Mouse (Mus musculus): ENCODE measurements at regions not wholly inside any gene's neighbourhood (a gene's known extent, or its start where the extent isn't known, plus 50 kb on each side); places are given as distances from the start of the nearest gene placed in this dataset.

DNA sequence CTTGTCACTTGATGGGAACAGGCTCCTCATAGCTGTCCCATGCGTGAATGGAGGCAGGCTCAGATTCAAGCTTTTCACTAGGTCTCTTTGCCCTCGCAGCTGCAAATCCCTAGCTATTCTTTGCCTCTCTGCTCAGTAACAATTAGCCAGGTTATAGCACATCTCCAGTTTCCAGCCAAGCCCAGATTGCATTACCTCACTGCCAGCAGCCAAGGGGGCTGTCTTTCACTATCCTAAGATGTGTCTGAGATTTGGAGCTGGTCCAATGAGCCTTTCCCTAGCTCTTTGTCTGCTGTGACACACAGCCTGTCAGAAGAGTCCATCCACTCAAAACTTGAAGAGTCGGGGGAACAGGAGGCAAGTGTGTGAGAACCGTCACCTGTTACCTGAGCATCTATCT, 62.0 kb upstream of the Itga6 start:
- in situ Hi-C loops (cut with MboI; ENCODE audit: low sequenced_read_pairs in 2 of 2, unreplicated experiment in 2 of 2) = no loop called here
- no peaks in the 10 kb centered on the region for H3K4me1 ChIP-seq (ENCODE audit: control insufficient read depth in 2 of 2, insufficient read depth in 2 of 2, low read length in 2 of 2, poor library complexity in 1 of 2)
- DNase-seq (ENCODE audit: low read depth, low spot score) = no peak
- no peak overlapping the region for H3K4me3 ChIP-seq (ENCODE audit: insufficient read depth in 1 of 2, low read depth in 1 of 2, low read length in 2 of 2, poor library complexity in 1 of 2, severe bottlenecking in 1 of 2)
- H3K36me3 ChIP-seq (ENCODE audit: control insufficient read depth, insufficient read depth, low read length, poor library complexity, severe bottlenecking) = no peaks in the 10 kb centered on the region
- TF ChIP-seq HCFC1 (IDR thresholded peaks at IDR 0.05; ENCODE audit: borderline replicate concordance, insufficient read depth, low read length) (no peak), CHD2 (IDR thresholded peaks at IDR 0.05; ENCODE audit: low read depth, low read length) (no peak)
- H3K9ac ChIP-seq (ENCODE audit: insufficient read depth, low read depth, low read length, poor library complexity, severe bottlenecking) = no peak overlapping the region
- H3K9me3 ChIP-seq (ENCODE audit: control insufficient read depth, insufficient read depth, low read depth, low read length) = no peaks in the 10 kb centered on the region
- H3K27ac ChIP-seq (ENCODE audit: insufficient read depth, low read depth, low read length, poor library complexity, severe bottlenecking) = no peak overlapping the region

GRCm38 (mm10) chr2:71685239-71685638, 60.2 kb upstream of the Itga6 start:
- no peak for TF ChIP-seq HCFC1 (IDR thresholded peaks at IDR 0.05; ENCODE audit: borderline replicate concordance, insufficient read depth, low read length)
- no peak for TF ChIP-seq CHD2 (IDR thresholded peaks at IDR 0.05; ENCODE audit: low read depth, low read length)
- TF ChIP-seq ZC3H11A (IDR thresholded peaks at IDR 0.05; ENCODE audit: borderline replicate concordance, low read depth, low read length) = no peak
- no peak for TF ChIP-seq MAFK (IDR thresholded peaks at IDR 0.05; ENCODE audit: insufficient read depth, low read depth, low read length)
- TF ChIP-seq ZNF384 (IDR thresholded peaks at IDR 0.05; ENCODE audit: low read depth, low read length) = no peak
- Histone ChIP-seq H3K4me3 (ENCODE audit: insufficient read depth in 1 of 2, low read depth in 1 of 2, low read length in 2 of 2, poor library complexity in 1 of 2, severe bottlenecking in 1 of 2) (no peak overlapping the region), H3K36me3 (ENCODE audit: control insufficient read depth, insufficient read depth, low read length, poor library complexity, severe bottlenecking) (no peaks in the 10 kb centered on the region), H3K9ac (ENCODE audit: insufficient read depth, low read depth, low read length, poor library complexity, severe bottlenecking) (no peak overlapping the region), H3K4me1 (ENCODE audit: control insufficient read depth in 2 of 2, insufficient read depth in 2 of 2, low read length in 2 of 2, poor library complexity in 1 of 2) (peaks cover 0 to 2% of the 10 kb centered on the region in 2 experiments; a peak in 1 of 4 replicates), H3K9me3 (ENCODE audit: control insufficient read depth, insufficient read depth, low read depth, low read length) (no peaks in the 10 kb centered on the region), H3K27ac (ENCODE audit: insufficient read depth, low read depth, low read length, poor library complexity, severe bottlenecking) (no peak overlapping the region)
- in situ Hi-C loops (cut with MboI; ENCODE audit: low sequenced_read_pairs in 2 of 2, unreplicated experiment in 2 of 2) = no loop called here
- no peak for DNase-seq (ENCODE audit: low read depth, low spot score)

GRCm38 (mm10) chr2:71689041-71689440, 56.4 kb upstream of the Itga6 start:
- in situ Hi-C loops (cut with MboI; ENCODE audit: low sequenced_read_pairs in 2 of 2, unreplicated experiment in 2 of 2) = no loop called here
- Histone ChIP-seq H3K9me3 (ENCODE audit: control insufficient read depth, insufficient read depth, low read depth, low read length) (no peaks in the 10 kb centered on the region), H3K4me1 (ENCODE audit: control insufficient read depth in 2 of 2, insufficient read depth in 2 of 2, low read length in 2 of 2, poor library complexity in 1 of 2) (peaks cover 0 to 2% of the 10 kb centered on the region in 2 experiments; a peak in 1 of 4 replicates), H3K9ac (ENCODE audit: insufficient read depth, low read depth, low read length, poor library complexity, severe bottlenecking) (no peak overlapping the region), H3K36me3 (ENCODE audit: control insufficient read depth, insufficient read depth, low read length, poor library complexity, severe bottlenecking) (no peaks in the 10 kb centered on the region), H3K4me3 (ENCODE audit: insufficient read depth in 1 of 2, low read depth in 1 of 2, low read length in 2 of 2, poor library complexity in 1 of 2, severe bottlenecking in 1 of 2) (no peak overlapping the region), H3K27ac (ENCODE audit: insufficient read depth, low read depth, low read length, poor library complexity, severe bottlenecking) (no peak overlapping the region)
- no peak for TF ChIP-seq ZNF384 (IDR thresholded peaks at IDR 0.05; ENCODE audit: low read depth, low read length)
- TF ChIP-seq ZC3H11A (IDR thresholded peaks at IDR 0.05; ENCODE audit: borderline replicate concordance, low read depth, low read length) = no peak
- no peak for TF ChIP-seq CHD2 (IDR thresholded peaks at IDR 0.05; ENCODE audit: low read depth, low read length)
- no peak for TF ChIP-seq HCFC1 (IDR thresholded peaks at IDR 0.05; ENCODE audit: borderline replicate concordance, insufficient read depth, low read length)
- TF ChIP-seq MAFK (IDR thresholded peaks at IDR 0.05; ENCODE audit: insufficient read depth, low read depth, low read length) = no peak
- no peak for DNase-seq (ENCODE audit: low read depth, low spot score)

DNA sequence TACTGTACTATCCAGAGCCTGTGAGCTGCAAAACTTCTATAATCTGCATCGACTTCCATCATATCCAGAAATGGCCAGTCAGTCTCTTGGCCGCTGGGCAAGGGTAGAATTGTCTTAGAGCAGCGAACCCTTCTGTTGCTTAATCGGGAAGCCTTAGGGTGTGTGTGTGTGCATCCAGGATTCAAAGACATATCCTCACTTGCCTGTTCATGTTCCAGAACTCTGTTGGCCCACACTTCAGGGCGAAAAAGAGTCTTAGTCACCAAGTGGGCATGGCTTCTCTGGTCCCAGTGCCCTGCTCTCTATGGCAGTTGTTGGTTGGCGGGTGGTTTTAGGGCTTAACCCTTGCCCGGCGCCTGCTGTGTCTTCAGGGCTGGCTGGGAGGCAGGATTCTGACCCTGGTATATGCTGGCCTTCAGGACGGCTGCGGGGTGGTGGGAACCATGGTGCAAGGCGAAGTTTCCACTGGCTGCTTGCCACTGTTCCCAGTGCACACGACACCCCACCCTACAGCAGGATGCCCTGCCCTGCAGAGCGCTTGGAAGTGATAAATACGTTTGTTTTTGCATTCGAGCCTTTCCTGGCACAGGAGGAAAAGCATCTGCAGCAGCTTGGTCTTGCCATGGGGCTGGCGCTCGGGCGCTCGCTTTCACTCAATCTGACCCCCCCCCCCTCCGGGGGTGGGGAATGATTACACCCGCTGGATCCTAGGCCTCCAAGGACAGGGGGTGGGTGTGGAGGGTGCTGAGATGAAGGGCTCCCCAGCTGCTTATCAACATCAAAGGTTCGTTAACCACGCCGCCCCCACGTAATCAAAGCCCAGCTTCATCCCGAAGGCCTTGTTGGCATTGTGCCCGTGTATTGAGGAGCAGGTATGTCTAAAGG, 54.9 kb upstream of the Itga6 start:
- Histone ChIP-seq H3K27ac (ENCODE audit: insufficient read depth, low read depth, low read length, poor library complexity, severe bottlenecking) (no peak overlapping the region), H3K4me1 (ENCODE audit: control insufficient read depth in 2 of 2, insufficient read depth in 2 of 2, low read length in 2 of 2, poor library complexity in 1 of 2) (peaks cover 0 to 2% of the 10 kb centered on the region in 2 experiments; a peak in 1 of 4 replicates), H3K4me3 (ENCODE audit: insufficient read depth in 1 of 2, low read depth in 1 of 2, low read length in 2 of 2, poor library complexity in 1 of 2, severe bottlenecking in 1 of 2) (peak overlapping the region; percentile 38 to 44)

More for the DNA sequence above, 54.9 kb upstream of the Itga6 start:
- H3K36me3 ChIP-seq (ENCODE audit: control insufficient read depth, insufficient read depth, low read length, poor library complexity, severe bottlenecking) = no peaks in the 10 kb centered on the region
- no peaks in the 10 kb centered on the region for H3K9me3 ChIP-seq (ENCODE audit: control insufficient read depth, insufficient read depth, low read depth, low read length)
- H3K9ac ChIP-seq (ENCODE audit: insufficient read depth, low read depth, low read length, poor library complexity, severe bottlenecking) = peak overlapping the region; percentile 36; the same call in 1 of the 2 replicates
- no peak for DNase-seq (ENCODE audit: low read depth, low spot score)
- TF ChIP-seq HCFC1 (IDR thresholded peaks at IDR 0.05; ENCODE audit: borderline replicate concordance, insufficient read depth, low read length) = no peak
- TF ChIP-seq CHD2 (IDR thresholded peaks at IDR 0.05; ENCODE audit: low read depth, low read length) = no peak
- in situ Hi-C loops (cut with MboI; ENCODE audit: low sequenced_read_pairs in 2 of 2, unreplicated experiment in 2 of 2) = no loop called here

Data from ES-E14 (cell line).